Mouse (Mus musculus): ENCODE measurements around the gene Inafm2. TPM values are rescaled to one million over a fixed set of nuclear protein-coding genes. Genes with fewer than 3 reads are reported as not detected.
A peak's percentile ranks its signal among the peaks of the same experiment; 100 is the strongest.

Inafm2 gene
- total RNA-seq, 2 experiments from 2014 or later, result 3.6 to 8.4 TPM

GRCm38 (mm10) chr2:118723693-118724486, 21.7 kb upstream of the Inafm2 start:
- ATAC-seq (replicated peaks; ENCODE audit: low FRiP score, poor library complexity, severe bottlenecking), result no peak

GRCm38 (mm10) chr2:118725511-118725910, 20.0 kb upstream of the Inafm2 start:
- no peak for ATAC-seq (replicated peaks; ENCODE audit: low FRiP score, poor library complexity, severe bottlenecking)

DNA sequence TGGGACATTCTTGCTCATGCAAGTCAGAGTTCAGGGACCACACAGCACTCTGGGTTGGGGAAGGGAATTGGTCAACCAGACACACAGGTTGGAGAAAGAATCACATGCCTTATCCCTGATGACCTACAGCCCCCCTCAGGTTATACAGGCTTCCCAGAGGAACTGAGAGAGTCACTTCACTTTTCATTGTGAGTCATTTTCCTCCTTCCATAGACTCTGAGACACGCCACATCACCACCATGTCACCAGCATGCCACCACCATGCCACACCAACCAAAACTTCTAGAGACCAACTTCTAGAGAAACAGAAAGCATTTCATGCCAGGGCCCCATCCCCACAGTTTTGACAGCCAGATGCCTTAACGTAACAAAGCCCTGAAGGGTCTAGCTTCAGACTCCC, 18.7 kb upstream of the Inafm2 start:
- ATAC-seq (replicated peaks; ENCODE audit: low FRiP score, poor library complexity, severe bottlenecking), result no peak

GRCm38 (mm10) chr2:118727911-118728310, 17.6 kb upstream of the Inafm2 start:
- ATAC-seq (replicated peaks; ENCODE audit: low FRiP score, poor library complexity, severe bottlenecking), result no peak

DNA sequence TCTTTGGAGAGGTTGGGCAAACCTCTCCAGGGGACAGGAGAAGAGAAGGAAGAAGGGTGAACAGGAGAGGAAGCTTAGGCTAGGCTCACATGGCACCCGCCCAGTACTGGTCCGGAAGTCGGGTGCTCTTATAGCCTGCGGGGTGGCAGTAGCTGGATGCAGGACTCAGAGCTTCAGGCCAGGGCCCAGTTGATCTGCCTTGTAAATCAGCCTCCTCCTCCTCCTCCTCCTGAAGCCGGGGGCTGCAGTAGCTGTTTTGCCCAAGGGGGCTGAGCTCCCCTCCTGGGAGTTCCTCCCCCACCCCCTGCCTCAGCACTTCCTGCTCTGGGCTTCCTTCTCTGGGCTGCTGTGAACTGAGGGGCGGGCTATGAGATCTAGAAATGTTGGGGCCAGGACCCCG, 17.2 kb upstream of the Inafm2 start, which contains the start of gene Plcb2:
Gene Plcb2 (minus strand): TSS at position 102 of the 400 bp plus-strand sequence.
- no peak for ATAC-seq (replicated peaks; ENCODE audit: low FRiP score, poor library complexity, severe bottlenecking)

GRCm38 (mm10) chr2:118729194-118729593, 16.4 kb upstream of the Inafm2 start:
- ATAC-seq (replicated peaks; ENCODE audit: low FRiP score, poor library complexity, severe bottlenecking), result no peak

GRCm38 (mm10) chr2:118729816-118730621, 15.5 kb upstream of the Inafm2 start:
- ATAC-seq (replicated peaks; ENCODE audit: low FRiP score, poor library complexity, severe bottlenecking), result no peak

DNA sequence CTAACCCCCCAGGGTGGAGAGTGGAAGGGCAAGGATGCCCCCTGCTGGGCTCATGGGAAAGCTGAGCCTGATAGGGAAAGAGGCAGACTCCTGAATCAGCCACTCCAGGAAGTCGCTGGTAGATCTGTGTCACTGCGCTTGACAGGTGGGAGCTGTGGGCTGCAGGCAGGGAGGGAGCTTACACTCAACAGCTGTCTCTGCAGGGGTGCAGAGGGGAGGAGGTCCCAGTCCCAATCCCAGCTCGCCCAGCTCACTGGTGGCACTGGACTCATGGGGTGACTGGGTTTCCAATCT, 15.0 kb upstream of the Inafm2 start:
- ATAC-seq (replicated peaks; ENCODE audit: low FRiP score, poor library complexity, severe bottlenecking), result no peak; the same call in 1 of the 2 replicates

GRCm38 (mm10) chr2:118731981-118732380, 13.6 kb upstream of the Inafm2 start:
- ATAC-seq (replicated peaks; ENCODE audit: low FRiP score, poor library complexity, severe bottlenecking), result no peak

GRCm38 (mm10) chr2:118733341-118733740, 12.2 kb upstream of the Inafm2 start:
- ATAC-seq (replicated peaks; ENCODE audit: low FRiP score, poor library complexity, severe bottlenecking), result no peak

DNA sequence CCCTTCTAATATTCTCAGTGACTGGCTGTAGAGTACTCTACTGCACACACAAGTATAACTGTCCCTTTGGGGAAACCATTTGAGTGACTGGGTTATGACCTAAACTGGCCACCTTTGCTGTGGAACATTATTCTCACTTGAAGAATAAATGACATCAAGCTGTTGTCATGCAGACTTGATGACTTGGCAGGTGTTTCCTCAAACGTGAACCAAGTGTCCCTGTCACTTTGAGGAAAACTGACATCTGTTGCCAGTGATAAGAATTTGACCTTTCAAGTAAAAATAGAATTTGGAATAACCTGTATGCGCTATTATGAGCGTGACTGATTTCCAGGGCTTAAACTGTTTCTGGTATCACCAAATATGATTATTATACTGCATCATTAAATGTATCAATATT, 5.2 kb upstream of the Inafm2 start:
- no peak for ATAC-seq (replicated peaks; ENCODE audit: low FRiP score, poor library complexity, severe bottlenecking)

GRCm38 (mm10) chr2:118741183-118741582, 4.4 kb upstream of the Inafm2 start:
- ATAC-seq (replicated peaks; ENCODE audit: low FRiP score, poor library complexity, severe bottlenecking), result no peak

- peak; percentile 67 for ATAC-seq (replicated peaks; ENCODE audit: low FRiP score, poor library complexity, severe bottlenecking)
Measured at GRCm38 (mm10) chr2:118743261-118743943, 2.2 kb upstream of the Inafm2 start.

GRCm38 (mm10) chr2:118744621-118745020, 937 bp upstream of the Inafm2 start:
- no peak for ATAC-seq (replicated peaks; ENCODE audit: low FRiP score, poor library complexity, severe bottlenecking)

DNA sequence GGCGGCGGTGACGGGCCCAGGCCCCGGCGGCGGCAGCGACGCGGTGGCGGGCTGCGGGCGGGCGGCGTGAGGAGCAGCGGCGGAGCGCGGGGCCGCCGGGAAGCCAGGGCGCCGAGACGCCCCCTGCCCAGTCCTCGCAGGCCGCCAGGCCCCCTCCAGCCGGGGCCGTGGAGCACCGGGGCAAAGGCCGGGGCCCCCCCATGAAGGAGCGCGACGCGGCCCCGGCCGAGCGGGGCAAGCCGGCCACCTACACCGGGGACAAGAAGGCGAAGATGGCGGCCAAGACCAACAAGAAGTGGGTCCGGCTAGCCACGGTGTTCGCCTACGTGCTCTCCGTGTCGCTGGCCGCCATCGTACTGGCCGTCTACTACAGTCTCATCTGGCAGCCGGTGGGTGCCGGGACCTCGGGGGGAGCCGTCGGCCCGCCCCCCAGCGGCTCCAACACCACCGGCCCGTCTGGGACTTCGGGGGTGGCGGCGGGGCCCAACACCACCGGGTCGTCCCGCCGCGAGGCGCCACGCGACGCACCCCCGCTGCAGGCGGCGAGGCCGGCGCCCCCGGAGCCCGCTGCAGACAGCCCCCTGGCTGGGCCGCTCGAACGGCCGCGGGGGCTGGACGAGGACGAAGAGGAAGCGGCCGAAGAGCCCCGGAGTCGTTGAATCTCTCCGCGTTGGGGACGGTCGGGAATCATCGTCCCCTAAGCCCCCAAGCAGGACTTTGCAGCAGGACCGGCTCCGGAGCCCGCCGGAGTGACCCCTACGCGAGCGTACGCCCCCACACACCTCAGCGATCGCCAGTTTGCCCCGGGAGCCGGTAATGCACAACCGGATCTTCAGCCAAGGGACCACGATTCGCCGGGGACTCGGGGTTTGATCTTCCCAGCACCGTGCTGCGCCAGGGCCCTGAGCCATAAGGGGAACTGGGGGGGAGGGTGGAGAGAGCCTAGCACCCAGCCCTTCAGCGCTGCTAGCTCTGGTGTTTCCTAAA, 650 bp downstream of the Inafm2 start:
- ATAC-seq (replicated peaks; ENCODE audit: low FRiP score, poor library complexity, severe bottlenecking), result peak; percentile 25; the same call in 1 of the 2 replicates

DNA sequence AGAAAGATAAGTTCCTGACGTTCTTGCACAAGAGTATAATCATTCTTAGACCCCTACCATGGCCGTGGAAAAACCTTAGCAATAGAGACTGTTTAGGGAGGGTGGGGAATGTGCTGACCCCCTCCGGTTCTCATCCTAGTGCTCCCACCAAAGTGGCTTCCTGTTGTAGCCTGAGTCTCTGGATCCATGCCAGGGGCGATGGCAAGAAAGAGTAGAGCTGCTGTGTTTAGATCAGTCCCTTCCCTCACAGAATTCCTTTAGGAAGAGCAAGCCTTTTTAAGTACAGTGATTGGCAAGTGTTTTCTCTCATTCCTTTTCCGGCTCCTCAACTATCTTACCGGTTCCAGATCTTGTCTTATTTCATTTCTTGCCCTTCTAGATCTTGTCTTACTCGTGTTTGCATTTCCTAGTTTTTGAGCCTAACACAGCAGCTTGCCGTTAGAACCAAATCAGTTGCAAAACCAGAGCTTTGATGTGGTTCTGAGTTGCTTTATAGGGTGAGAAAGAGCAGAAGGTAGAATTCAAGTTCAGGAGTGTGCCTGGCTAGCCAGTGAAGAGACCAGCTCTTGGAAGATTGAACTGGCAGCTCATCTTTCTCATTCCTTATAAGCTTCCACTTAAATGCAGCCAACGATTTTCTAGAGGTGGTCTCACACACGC, 1.9 kb downstream of the Inafm2 start:
- no peak for ATAC-seq (replicated peaks; ENCODE audit: low FRiP score, poor library complexity, severe bottlenecking)

- ATAC-seq (replicated peaks; ENCODE audit: low FRiP score, poor library complexity, severe bottlenecking), result no peak
Measured at GRCm38 (mm10) chr2:118749341-118749884, 3.9 kb downstream of the Inafm2 start.

- no peak for ATAC-seq (replicated peaks; ENCODE audit: low FRiP score, poor library complexity, severe bottlenecking)
Measured at GRCm38 (mm10) chr2:118750476-118750875, 4.9 kb downstream of the Inafm2 start.

Measured in erythroid progenitor cell, adult 5-6 weeks (primary cell).